16 mouse cellular contexts compared by ENCODE assay signal in genomic region chr11:97572089-97572345, GRCm38 (mm10). TPM values are rescaled to one million over a fixed set of nuclear protein-coding genes. Genes with fewer than 3 reads are reported as not detected.
DNase-seq lines count a peak whose midpoint lies in the region; ATAC-seq lines count a peak whose summit lies in the region.
"Had no signal": no experiment of that assay in that cellular context is flagged by ENCODE, and none has a peak within 500 bp of the region (broad histone marks: within the 10 kb centered on the region; RNA-seq: fewer than 3 reads in every experiment).

No protein-coding gene starts in this region.

- H3K27me3 ChIP-seq in neural tube, embryonic 12.5 days (replicated peaks): peaks cover 45% of the 10 kb centered on the region
- 0 out of 2 replicates have a peak, but pooled peaks cover 5% of the 10 kb centered on the region for H3K27me3 ChIP-seq in hindbrain, embryonic 13.5 days
- H3K27me3 ChIP-seq in midbrain, embryonic 14.5 days (ENCODE audit: control insufficient read depth, insufficient read depth, low read length): no peaks in the 10 kb centered on the region
- peaks cover 82% of the 10 kb centered on the region for H3K27me3 ChIP-seq in heart, embryonic 11.5 days (ENCODE audit: control insufficient read depth, insufficient read depth, low read length)

- H3K36me3 ChIP-seq in neural tube, embryonic 12.5 days: no peaks in the 10 kb centered on the region
- no peaks in the 10 kb centered on the region for H3K36me3 ChIP-seq in hindbrain, embryonic 13.5 days
- no peaks in the 10 kb centered on the region for H3K36me3 ChIP-seq in midbrain, embryonic 14.5 days (ENCODE audit: control insufficient read depth, insufficient read depth, low read length)
- no peaks in the 10 kb centered on the region for H3K36me3 ChIP-seq in heart, embryonic 11.5 days (ENCODE audit: control insufficient read depth, insufficient read depth, low read length)
- H3K36me3 ChIP-seq: heart, embryonic 15.5 days; kidney, embryonic 15.5 days; limb, embryonic 13.5 days had no signal

- peak overlapping the region; percentile 83 for H3K4me2 ChIP-seq in neural tube, embryonic 12.5 days (replicated peaks)
- peak overlapping the region; percentile 91 for H3K4me2 ChIP-seq in hindbrain, embryonic 13.5 days
- peak overlapping the region; percentile 72 for H3K4me2 ChIP-seq in midbrain, embryonic 14.5 days (ENCODE audit: low read length)
- no peak overlapping the region for H3K4me2 ChIP-seq in heart, embryonic 11.5 days
- H3K4me2 ChIP-seq: heart, embryonic 15.5 days; kidney, embryonic 15.5 days; limb, embryonic 13.5 days had no signal

- no peak for ATAC-seq in neural tube, embryonic 12.5 days (ENCODE audit: low FRiP score, low read depth)
- no peak for ATAC-seq in hindbrain, embryonic 13.5 days (ENCODE audit: low FRiP score)
- ATAC-seq in midbrain, embryonic 14.5 days (ENCODE audit: low FRiP score, low TSS enrichment): no peak
- no peak for ATAC-seq in heart, embryonic 11.5 days (replicated peaks; ENCODE audit: insufficient number of reproducible peaks, low FRiP score, low TSS enrichment)
- ATAC-seq: inflammation-experienced regulatory T-cells, adult 6 months had no signal

- no peak for DNase-seq in neural tube, embryonic 10.5 days (ENCODE audit: extremely low spot score, low spot score)
- DNase-seq in midbrain, embryonic 14.5 days: no peak
- DNase-seq in embryo, embryonic 11 days: no peak
- DNase-seq in heart, postnatal 14 days: no peak
- DNase-seq: adrenal gland, adult 8-10 months; lung, postnatal 36 days; right cerebral cortex, postnatal 25 days had no signal

- 0 out of 2 replicates have a peak overlapping the region, but pooled peaks have one; percentile 19 for H3K9ac ChIP-seq in neural tube, embryonic 12.5 days
- H3K9ac ChIP-seq in hindbrain, embryonic 13.5 days: peak overlapping the region; percentile 97
- H3K9ac ChIP-seq in midbrain, embryonic 14.5 days (replicated peaks; ENCODE audit: low read length): peak overlapping the region; percentile 99; the same call in 1 of the 2 replicates
- H3K9ac ChIP-seq in heart, embryonic 11.5 days (ENCODE audit: low read depth, low read length): no peak overlapping the region
- H3K9ac ChIP-seq: heart, embryonic 15.5 days; kidney, embryonic 15.5 days; limb, embryonic 13.5 days had no signal

- peaks cover 73% of the 10 kb centered on the region for H3K4me1 ChIP-seq in neural tube, embryonic 12.5 days
- H3K4me1 ChIP-seq in hindbrain, embryonic 13.5 days (replicated peaks): peaks cover 84% of the 10 kb centered on the region
- peaks cover 67% of the 10 kb centered on the region for H3K4me1 ChIP-seq in midbrain, embryonic 14.5 days (ENCODE audit: control insufficient read depth, insufficient read depth, low read length)
- peaks cover 12% of the 10 kb centered on the region for H3K4me1 ChIP-seq in heart, embryonic 11.5 days (ENCODE audit: control insufficient read depth, insufficient read depth, low read length)

- no peak overlapping the region for H3K27ac ChIP-seq in neural tube, embryonic 12.5 days
- H3K27ac ChIP-seq in hindbrain, embryonic 13.5 days: peak overlapping the region; percentile 79
- H3K27ac ChIP-seq in midbrain, embryonic 14.5 days (replicated peaks; ENCODE audit: low read depth, low read length): peak overlapping the region; percentile 97
- H3K27ac ChIP-seq in heart, embryonic 11.5 days (ENCODE audit: low read depth, low read length): no peak overlapping the region
- H3K27ac ChIP-seq: heart, embryonic 15.5 days; kidney, embryonic 15.5 days; limb, embryonic 13.5 days had no signal

- H3K9me3 ChIP-seq in neural tube, embryonic 12.5 days: no peaks in the 10 kb centered on the region
- H3K9me3 ChIP-seq in hindbrain, embryonic 13.5 days: no peaks in the 10 kb centered on the region
- no peaks in the 10 kb centered on the region for H3K9me3 ChIP-seq in midbrain, embryonic 14.5 days (ENCODE audit: control insufficient read depth, low read length)
- no peaks in the 10 kb centered on the region for H3K9me3 ChIP-seq in heart, embryonic 11.5 days (replicated peaks; ENCODE audit: control insufficient read depth, low read length)
- H3K9me3 ChIP-seq: heart, embryonic 15.5 days; kidney, embryonic 15.5 days; limb, embryonic 13.5 days had no signal

- no peak overlapping the region for H3K4me3 ChIP-seq in neural tube, embryonic 12.5 days
- peak overlapping the region; percentile 82 for H3K4me3 ChIP-seq in hindbrain, embryonic 13.5 days
- peak overlapping the region; percentile 90 for H3K4me3 ChIP-seq in midbrain, embryonic 14.5 days (replicated peaks; ENCODE audit: low read depth, low read length)
- H3K4me3 ChIP-seq in heart, embryonic 11.5 days (ENCODE audit: low read depth, low read length): no peak overlapping the region
- H3K4me3 ChIP-seq: heart, embryonic 15.5 days; kidney, embryonic 15.5 days; limb, embryonic 13.5 days had no signal

- intact Hi-C loops in heart, postnatal 14 days (cut with DNase I): no loop called here

- WGBS in neural tube, embryonic 12.5 days: 18% methylated on average over 5 of the region's 5 CpGs
- WGBS in hindbrain, embryonic 13.5 days: 38% methylated on average over 5 of the region's 5 CpGs
- WGBS in midbrain, embryonic 14.5 days: 47% methylated on average over 5 of the region's 5 CpGs
- 18% methylated on average over 5 of the region's 5 CpGs for WGBS in heart, embryonic 11.5 days (ENCODE audit: insufficient replicate concordance)

RNA-seq across cellular contexts. Expression of gene Srcin1, which starts 4.0 kb away (rescaled TPM):
- polyA plus RNA-seq in neural tube, embryonic 12.5 days (2016; fragmentation: Nextera tagmentation; extraction: Ambion mirVana): 6.4 and 7.9 TPM in 2 replicates
- polyA plus RNA-seq in hindbrain, embryonic 13.5 days (2015; fragmentation: Nextera tagmentation; extraction: Ambion mirVana): 6.0 and 7.0 TPM in 2 replicates
- 9.6 and 15.1 TPM in 2 replicates for polyA plus RNA-seq in midbrain, embryonic 14.5 days (2014; fragmentation: Nextera tagmentation; extraction: Ambion mirVana)
- polyA plus RNA-seq in heart, embryonic 11.5 days (2014; fragmentation: Nextera tagmentation; extraction: Ambion mirVana): 0.06 and 0.23 TPM in 2 replicates
- total RNA-seq in heart, postnatal 14 days (2021): under 1 TPM; 0.29 to 0.34 TPM
- total RNA-seq: granulocyte monocyte progenitor cell, adult 5-6 weeks had no signal
- polyA plus RNA-seq: inflammation-experienced regulatory T-cells, adult 6 months; liver, embryonic 16.5 days had no signal

RNA-seq across cellular contexts. Expression of gene Epop, which starts 57.5 kb away (rescaled TPM):
- 13.6 and 15.1 TPM in 2 replicates for polyA plus RNA-seq in neural tube, embryonic 12.5 days (2016; fragmentation: Nextera tagmentation; extraction: Ambion mirVana)
- 2.3 and 3.0 TPM in 2 replicates for polyA plus RNA-seq in hindbrain, embryonic 13.5 days (2015; fragmentation: Nextera tagmentation; extraction: Ambion mirVana)
- 1.9 and 2.8 TPM in 2 replicates for polyA plus RNA-seq in midbrain, embryonic 14.5 days (2014; fragmentation: Nextera tagmentation; extraction: Ambion mirVana)
- polyA plus RNA-seq in heart, embryonic 11.5 days (2014; fragmentation: Nextera tagmentation; extraction: Ambion mirVana): 1.4 and 1.5 TPM in 2 replicates
- 1 to 10 TPM in 1 of 2 experiments, under 1 TPM in 1; 0.93 to 1.2 TPM for total RNA-seq in heart, postnatal 14 days (2021)

Comparison
In these comparisons a context has a peak if more than half of its experiments do, and no peak if none do; other contexts are left out.
1. H3K27ac ChIP-seq: peak in hindbrain, embryonic 13.5 days (single experiment) and midbrain, embryonic 14.5 days (single experiment); none in neural tube, embryonic 12.5 days (single experiment) and heart, embryonic 11.5 days (single experiment).
2. H3K4me3 ChIP-seq: peak in hindbrain, embryonic 13.5 days (single experiment) and midbrain, embryonic 14.5 days (single experiment); none in neural tube, embryonic 12.5 days (single experiment) and heart, embryonic 11.5 days (single experiment).